Mouse (Mus musculus): ENCODE results near the gene Cox14. TPM values are rescaled to one million over a fixed set of nuclear protein-coding genes. Genes with fewer than 3 reads are reported as not detected.

Gene Cox14
- polyA plus RNA-seq, 1 experiment = 351 TPM

- TF ChIP-seq POLR2A (IDR thresholded peaks at IDR 0.05; ENCODE audit: borderline replicate concordance, insufficient read depth, low read length) (no peak), CTCF (IDR thresholded peaks at IDR 0.05; ENCODE audit: borderline replicate concordance, insufficient read depth, low read depth, low read length) (no peak)
- H3K27me3 ChIP-seq (ENCODE audit: control insufficient read depth, insufficient read depth, low read length) = no peaks in the 10 kb centered on the region
- H3K4me1 ChIP-seq (ENCODE audit: control insufficient read depth, insufficient read depth, low read length) = peaks cover 10% of the 10 kb centered on the region
- H3K27ac ChIP-seq (ENCODE audit: insufficient read depth, low read length) = no peak overlapping the region
- WGBS = 81% methylated on average over 10 of the region's 10 CpGs
- no peak overlapping the region for H3K4me3 ChIP-seq (replicated peaks; ENCODE audit: insufficient read depth, low read depth, low read length)
- DNase-seq = no peak
These were observed 14.9 kb upstream of the Cox14 start for GRCm38 (mm10) chr15:99710221-99711190.

- Histone ChIP-seq H3K27ac (ENCODE audit: insufficient read depth, low read length) (no peak overlapping the region), H3K4me3 (replicated peaks; ENCODE audit: insufficient read depth, low read depth, low read length) (no peak overlapping the region), H3K27me3 (ENCODE audit: control insufficient read depth, insufficient read depth, low read length) (no peaks in the 10 kb centered on the region), H3K4me1 (ENCODE audit: control insufficient read depth, insufficient read depth, low read length) (peaks cover 20% of the 10 kb centered on the region)
- DNase-seq = no peak
- 77% methylated on average over 3 of the region's 3 CpGs for WGBS
- no peak for TF ChIP-seq CTCF (IDR thresholded peaks at IDR 0.05; ENCODE audit: borderline replicate concordance, insufficient read depth, low read depth, low read length)
- no peak for TF ChIP-seq POLR2A (IDR thresholded peaks at IDR 0.05; ENCODE audit: borderline replicate concordance, insufficient read depth, low read length)
These were observed 13.9 kb upstream of the Cox14 start for GRCm38 (mm10) chr15:99711491-99711890.

- peak overlapping the region; percentile 26; the same call in 1 of the 2 replicates for H3K27ac ChIP-seq (ENCODE audit: insufficient read depth, low read length)
- no peak for DNase-seq
- H3K4me3 ChIP-seq (replicated peaks; ENCODE audit: insufficient read depth, low read depth, low read length) = no peak overlapping the region
- WGBS = 63% methylated on average over 13 of the region's 13 CpGs
- H3K27me3 ChIP-seq (ENCODE audit: control insufficient read depth, insufficient read depth, low read length) = no peaks in the 10 kb centered on the region
- peaks cover 30% of the 10 kb centered on the region for H3K4me1 ChIP-seq (ENCODE audit: control insufficient read depth, insufficient read depth, low read length)
- TF ChIP-seq CTCF (IDR thresholded peaks at IDR 0.05; ENCODE audit: borderline replicate concordance, insufficient read depth, low read depth, low read length) = no peak
- no peak for TF ChIP-seq POLR2A (IDR thresholded peaks at IDR 0.05; ENCODE audit: borderline replicate concordance, insufficient read depth, low read length)
These were observed 12.5 kb upstream of the Cox14 start for GRCm38 (mm10) chr15:99712666-99713559.

GRCm38 (mm10) chr15:99713569-99713968, 11.8 kb upstream of the Cox14 start:
- WGBS = 78% methylated on average over 3 of the region's 3 CpGs
- peak overlapping the region; percentile 56 for H3K27ac ChIP-seq (ENCODE audit: insufficient read depth, low read length)

GRCm38 (mm10) chr15:99714206-99714605, 11.2 kb upstream of the Cox14 start:
- Histone ChIP-seq H3K4me1 (ENCODE audit: control insufficient read depth, insufficient read depth, low read length) (peaks cover 41% of the 10 kb centered on the region), H3K27me3 (ENCODE audit: control insufficient read depth, insufficient read depth, low read length) (no peaks in the 10 kb centered on the region), H3K27ac (ENCODE audit: insufficient read depth, low read length) (peak overlapping the region; percentile 56), H3K4me3 (replicated peaks; ENCODE audit: insufficient read depth, low read depth, low read length) (no peak overlapping the region)
- TF ChIP-seq POLR2A (IDR thresholded peaks at IDR 0.05; ENCODE audit: borderline replicate concordance, insufficient read depth, low read length) (no peak), CTCF (IDR thresholded peaks at IDR 0.05; ENCODE audit: borderline replicate concordance, insufficient read depth, low read depth, low read length) (no peak)
- DNase-seq = no peak
- 47% methylated on average over 4 of the region's 4 CpGs for WGBS

More at GRCm38 (mm10) chr15:99713569-99713968, 11.8 kb upstream of the Cox14 start:
- no peaks in the 10 kb centered on the region for H3K27me3 ChIP-seq (ENCODE audit: control insufficient read depth, insufficient read depth, low read length)
- peaks cover 36% of the 10 kb centered on the region for H3K4me1 ChIP-seq (ENCODE audit: control insufficient read depth, insufficient read depth, low read length)
- H3K4me3 ChIP-seq (replicated peaks; ENCODE audit: insufficient read depth, low read depth, low read length) = no peak overlapping the region
- TF ChIP-seq CTCF (IDR thresholded peaks at IDR 0.05; ENCODE audit: borderline replicate concordance, insufficient read depth, low read depth, low read length) (no peak), POLR2A (IDR thresholded peaks at IDR 0.05; ENCODE audit: borderline replicate concordance, insufficient read depth, low read length) (no peak)
- no peak for DNase-seq

- Histone ChIP-seq H3K4me3 (replicated peaks; ENCODE audit: insufficient read depth, low read depth, low read length) (no peak overlapping the region), H3K4me1 (ENCODE audit: control insufficient read depth, insufficient read depth, low read length) (peaks cover 41% of the 10 kb centered on the region), H3K27me3 (ENCODE audit: control insufficient read depth, insufficient read depth, low read length) (no peaks in the 10 kb centered on the region), H3K27ac (ENCODE audit: insufficient read depth, low read length) (peak overlapping the region; percentile 93; the same call in 1 of the 2 replicates)
- WGBS = 40% methylated on average over 7 of the region's 7 CpGs
- DNase-seq = peak; percentile 89 to 90
- TF ChIP-seq CTCF (IDR thresholded peaks at IDR 0.05; ENCODE audit: borderline replicate concordance, insufficient read depth, low read depth, low read length) (peak; percentile 94), POLR2A (IDR thresholded peaks at IDR 0.05; ENCODE audit: borderline replicate concordance, insufficient read depth, low read length) (no peak)
These were observed 10.6 kb upstream of the Cox14 start for GRCm38 (mm10) chr15:99714858-99715257.

- peak overlapping the region; percentile 93 for H3K27ac ChIP-seq (ENCODE audit: insufficient read depth, low read length)
- TF ChIP-seq POLR2A (IDR thresholded peaks at IDR 0.05; ENCODE audit: borderline replicate concordance, insufficient read depth, low read length) (no peak), CTCF (IDR thresholded peaks at IDR 0.05; ENCODE audit: borderline replicate concordance, insufficient read depth, low read depth, low read length) (no peak)
- H3K4me1 ChIP-seq (ENCODE audit: control insufficient read depth, insufficient read depth, low read length) = peaks cover 41% of the 10 kb centered on the region
- DNase-seq = peak; percentile 67
- H3K4me3 ChIP-seq (replicated peaks; ENCODE audit: insufficient read depth, low read depth, low read length) = no peak overlapping the region
- H3K27me3 ChIP-seq (ENCODE audit: control insufficient read depth, insufficient read depth, low read length) = no peaks in the 10 kb centered on the region
- WGBS = 11% methylated on average over 13 of the region's 13 CpGs
These were observed 10.0 kb upstream of the Cox14 start for GRCm38 (mm10) chr15:99715361-99715865.

All from cerebellum, adult 2 months (tissue).